Comparison of ENCODE assay signal across 7 mouse cellular contexts in the genomic region with DNA sequence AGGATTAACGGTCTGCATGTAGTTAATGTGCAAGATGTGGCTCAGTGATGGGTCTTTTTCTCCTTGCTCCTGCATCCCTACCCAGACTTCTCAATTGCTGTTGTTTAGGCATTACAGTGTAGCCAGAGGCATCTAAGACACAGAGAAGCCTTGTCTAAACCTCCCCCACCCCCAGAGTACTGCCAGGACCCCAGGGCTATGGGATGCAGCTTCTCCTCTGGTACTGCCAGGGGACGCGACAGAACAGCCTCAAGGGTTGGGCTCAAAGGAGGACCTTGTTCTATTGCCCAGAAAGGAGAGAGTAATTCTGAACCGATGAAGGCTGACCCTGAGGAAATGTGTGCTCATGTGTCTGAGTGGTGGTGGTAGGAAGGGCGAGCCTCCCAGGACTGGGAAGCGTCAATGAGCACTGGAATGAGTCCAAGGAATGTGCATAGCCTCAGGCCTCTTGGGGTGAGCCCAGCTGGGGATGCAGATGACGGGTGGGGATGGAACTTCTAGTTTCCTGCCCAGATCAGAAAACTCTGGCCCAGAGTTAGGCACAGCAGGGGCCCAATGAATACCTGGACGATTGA. TPM values are rescaled to one million over a fixed set of nuclear protein-coding genes. Genes with fewer than 3 reads are reported as not detected.
DNase-seq lines count a peak whose midpoint lies in the region; TF ChIP-seq lines count a peak whose summit lies in the region.

No protein-coding gene starts in this region.

- no peak overlapping the region for H3K4me3 ChIP-seq in gastrocnemius, adult 2 months

- TF ChIP-seq CTCF in gastrocnemius, adult 2 months (IDR thresholded peaks at IDR 0.05): no peak

- intact Hi-C loops in gastrocnemius, adult 2 months (cut with DNase I): no loop called here

- peak; percentile 70 for DNase-seq in urinary bladder, postnatal 14 days (ENCODE audit: low spot score)
- DNase-seq in urinary bladder, postnatal 10 days (ENCODE audit: low spot score): no peak
- peak; percentile 77 for DNase-seq in gastrocnemius, adult 2 months
- DNase-seq in kidney, postnatal 10 days: peak; percentile 82
- DNase-seq in testis, postnatal 14 days (ENCODE audit: low spot score): peak; percentile 72
- no peak for DNase-seq in layer of hippocampus, adult 11-12 months (ENCODE audit: low spot score)
- DNase-seq in layer of hippocampus, postnatal 25 days (ENCODE audit: extremely low spot score in 1 of 2, low spot score in 1 of 2): no peak

- H3K27ac ChIP-seq in gastrocnemius, adult 2 months: peak overlapping the region; percentile 80

RNA-seq across cellular contexts. Expression of a gene that starts 19.1 kb away (rescaled TPM):
- total RNA-seq in gastrocnemius, adult 2 months (2021): 1 to 10 TPM; 2.1 to 2.4 TPM
- 1 to 10 TPM; 1.3 to 2.3 TPM for total RNA-seq in layer of hippocampus, postnatal 25 days (2021)

RNA-seq across cellular contexts. Expression of a gene that starts 25.4 kb away (rescaled TPM):
- total RNA-seq in gastrocnemius, adult 2 months (2021): 10 to 100 TPM; 31.0 to 35.0 TPM
- 10 to 100 TPM; 63.0 to 69.3 TPM for total RNA-seq in layer of hippocampus, postnatal 25 days (2021)

RNA-seq across cellular contexts. Expression of a gene that starts 25.7 kb away (rescaled TPM):
- 10 to 100 TPM; 22.1 to 28.3 TPM for total RNA-seq in gastrocnemius, adult 2 months (2021)
- 10 to 100 TPM; 19.3 to 22.0 TPM for total RNA-seq in layer of hippocampus, postnatal 25 days (2021)

RNA-seq across cellular contexts. Expression of a gene that starts 33.6 kb away (rescaled TPM):
- total RNA-seq in gastrocnemius, adult 2 months (2021): under 1 TPM; 0.14 to 0.18 TPM
- 10 to 100 TPM; 74.1 to 76.7 TPM for total RNA-seq in layer of hippocampus, postnatal 25 days (2021)

RNA-seq across cellular contexts. Expression of a gene that starts 38.1 kb away (rescaled TPM):
- 10 to 100 TPM; 10.0 to 36.7 TPM for total RNA-seq in gastrocnemius, adult 2 months (2021)
- 1 to 10 TPM; 2.7 to 2.8 TPM for total RNA-seq in layer of hippocampus, postnatal 25 days (2021)

Comparison
In these comparisons a context has a peak if more than half of its experiments do, and no peak if none do; other contexts are left out.
1. DNase-seq: peak in urinary bladder, postnatal 14 days (single experiment), gastrocnemius, adult 2 months (single experiment), kidney, postnatal 10 days (single experiment) and testis, postnatal 14 days (single experiment); none in urinary bladder, postnatal 10 days (single experiment), layer of hippocampus, adult 11-12 months (single experiment) and layer of hippocampus, postnatal 25 days (0 of 2).